Mouse (Mus musculus): ENCODE measurements around the gene Acer2. TPM values are rescaled to one million over a fixed set of nuclear protein-coding genes. Genes with fewer than 3 reads are reported as not detected.

The Acer2 gene
- total and polyA plus RNA-seq, 3 experiments, result 0.35 to 0.84 TPM; not detected in 1

DNA sequence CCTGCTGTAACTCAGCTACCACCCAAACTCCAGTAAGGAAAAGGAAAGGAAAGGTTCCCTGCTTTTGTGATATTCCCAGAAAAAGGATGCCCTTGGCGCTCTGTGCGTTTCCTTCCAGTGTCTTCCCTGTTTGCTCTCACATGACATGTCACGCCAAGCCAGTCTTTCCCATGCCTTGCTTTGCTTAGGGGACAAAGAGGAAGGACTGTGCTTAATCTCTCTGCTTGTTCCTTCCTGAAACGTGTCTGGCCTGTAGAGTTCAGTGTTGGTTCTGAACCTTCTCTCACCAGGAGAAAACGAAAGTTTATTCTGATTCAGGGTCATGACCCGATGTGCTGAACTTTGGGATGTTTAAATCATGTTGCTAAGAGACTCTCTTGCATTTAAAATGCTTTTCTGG, 28.2 kb downstream of the Acer2 start:
- H3K27ac ChIP-seq (ENCODE audit: control insufficient read depth, low read depth, low read length), result no peak overlapping the region
- peak; percentile 42 for DNase-seq (ENCODE audit: low read depth, low spot score)

DNA sequence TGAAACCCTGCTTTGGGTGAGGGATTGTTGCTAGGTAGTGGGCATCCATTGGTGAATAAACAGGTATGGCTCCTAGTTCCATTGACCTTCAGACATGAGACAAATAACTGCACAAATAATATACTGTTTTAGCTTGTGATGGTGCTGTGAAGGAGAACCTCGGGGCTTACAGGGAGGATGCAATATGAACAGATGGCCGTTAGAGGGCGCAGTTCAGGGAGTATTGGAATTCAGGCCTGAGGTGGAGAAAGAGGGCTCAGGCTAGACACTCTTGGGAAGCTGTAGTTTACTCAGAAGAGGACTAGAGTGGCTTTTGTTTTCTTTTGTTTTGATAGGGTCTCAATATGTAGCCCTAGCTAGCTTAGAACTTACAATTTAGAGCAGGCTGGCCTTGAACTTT, 30.8 kb downstream of the Acer2 start:
- peak; percentile 62 for DNase-seq (ENCODE audit: low read depth, low spot score)
- H3K27ac ChIP-seq (ENCODE audit: control insufficient read depth, low read depth, low read length), result no peak overlapping the region
- no peak overlapping the region for H3K4me3 ChIP-seq (ENCODE audit: control insufficient read depth in 1 of 2, insufficient read depth in 1 of 2, low read depth in 2 of 2, low read length in 2 of 2)
- no peaks in the 10 kb centered on the region for H3K79me2 ChIP-seq (ENCODE audit: control insufficient read depth, insufficient read depth, low read length, poor library complexity)
- no peaks in the 10 kb centered on the region; a peak in 1 of 4 replicates for H3K27me3 ChIP-seq (ENCODE audit: control insufficient read depth in 1 of 2, insufficient read depth in 2 of 2, low read length in 2 of 2)
- no peaks in the 10 kb centered on the region; a peak in 1 of 4 replicates for H3K36me3 ChIP-seq (ENCODE audit: control insufficient read depth in 1 of 2, insufficient read depth in 2 of 2, low read length in 2 of 2)
- peaks cover 0 to 3% of the 10 kb centered on the region in 2 experiments; a peak in 1 of 4 replicates for H3K4me1 ChIP-seq (ENCODE audit: control insufficient read depth in 1 of 2, insufficient read depth in 2 of 2, low read length in 2 of 2)
- H3K9ac ChIP-seq (ENCODE audit: control insufficient read depth, low read depth, low read length, poor library complexity, severe bottlenecking), result no peak overlapping the region
- TF ChIP-seq SMC3 (IDR thresholded peaks at IDR 0.05; ENCODE audit: low read depth, low read length) (peak; percentile 29), SIN3A (IDR thresholded peaks at IDR 0.05; ENCODE audit: low read length) (no peak), CTCF (IDR thresholded peaks at IDR 0.05 in 2 of 3, conservative IDR thresholded peaks at IDR 0.05 in 1 of 3; ENCODE audit: control insufficient read depth in 1 of 3, insufficient read depth in 1 of 3, low read depth in 2 of 3, low read length in 3 of 3, poor library complexity in 1 of 3, severe bottlenecking in 1 of 3) (peak; percentile 65 to 74 (median 73))
- H3K9me3 ChIP-seq (replicated peaks; ENCODE audit: insufficient read depth, low read length), result no peaks in the 10 kb centered on the region

More for the DNA sequence above, 28.2 kb downstream of the Acer2 start:
- H3K9me3 ChIP-seq (replicated peaks; ENCODE audit: insufficient read depth, low read length), result no peaks in the 10 kb centered on the region
- H3K27me3 ChIP-seq (ENCODE audit: control insufficient read depth in 1 of 2, insufficient read depth in 2 of 2, low read length in 2 of 2), result no peaks in the 10 kb centered on the region
- no peak overlapping the region for H3K9ac ChIP-seq (ENCODE audit: control insufficient read depth, low read depth, low read length, poor library complexity, severe bottlenecking)
- 0 out of 2 replicates have a peak, but pooled peaks have one; percentile 15 for TF ChIP-seq ETS1 (IDR thresholded peaks at IDR 0.05; ENCODE audit: low read depth, low read length)
- TF ChIP-seq MYC (IDR thresholded peaks at IDR 0.05; ENCODE audit: low read depth, low read length), result no peak
- no peaks in the 10 kb centered on the region; a peak in 1 of 4 replicates for H3K36me3 ChIP-seq (ENCODE audit: control insufficient read depth in 1 of 2, insufficient read depth in 2 of 2, low read length in 2 of 2)
- H3K4me3 ChIP-seq (ENCODE audit: control insufficient read depth in 1 of 2, insufficient read depth in 1 of 2, low read depth in 2 of 2, low read length in 2 of 2), result peak overlapping the region in 1 of 2 experiments; percentile 37; a peak in 1 of 4 replicates
- no peaks in the 10 kb centered on the region for H3K79me2 ChIP-seq (ENCODE audit: control insufficient read depth, insufficient read depth, low read length, poor library complexity)
- H3K4me1 ChIP-seq (ENCODE audit: control insufficient read depth in 1 of 2, insufficient read depth in 2 of 2, low read length in 2 of 2), result peaks cover 0 to 3% of the 10 kb centered on the region in 2 experiments; a peak in 1 of 4 replicates

DNA sequence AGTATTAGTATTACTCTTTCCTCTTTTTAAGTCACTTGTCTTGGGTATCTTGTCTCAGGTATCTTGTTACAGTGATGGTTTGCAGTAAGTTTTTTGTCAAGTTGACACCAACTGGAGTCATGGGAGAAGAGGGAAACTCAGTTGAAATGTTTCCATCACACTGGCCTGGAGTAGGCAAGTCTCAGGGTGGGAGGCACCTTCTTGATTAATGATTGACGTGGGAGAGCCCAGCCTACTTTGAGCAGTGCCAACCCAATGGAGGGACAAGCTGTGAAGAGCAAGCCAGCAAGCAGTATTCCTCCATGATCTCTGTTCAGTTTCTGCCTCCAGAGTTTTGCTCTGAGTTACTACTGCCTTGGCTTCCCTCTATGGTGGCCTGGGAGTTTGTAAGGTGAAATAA, 31.7 kb downstream of the Acer2 start:
- H3K4me1 ChIP-seq (ENCODE audit: control insufficient read depth in 1 of 2, insufficient read depth in 2 of 2, low read length in 2 of 2), result peaks cover 0 to 3% of the 10 kb centered on the region in 2 experiments; a peak in 1 of 4 replicates
- H3K36me3 ChIP-seq (ENCODE audit: control insufficient read depth in 1 of 2, insufficient read depth in 2 of 2, low read length in 2 of 2), result no peaks in the 10 kb centered on the region; a peak in 1 of 4 replicates
- DNase-seq (ENCODE audit: low read depth, low spot score), result no peak
- H3K9ac ChIP-seq (ENCODE audit: control insufficient read depth, low read depth, low read length, poor library complexity, severe bottlenecking), result no peak overlapping the region
- H3K27ac ChIP-seq (ENCODE audit: control insufficient read depth, low read depth, low read length), result no peak overlapping the region
- no peaks in the 10 kb centered on the region for H3K79me2 ChIP-seq (ENCODE audit: control insufficient read depth, insufficient read depth, low read length, poor library complexity)
- no peaks in the 10 kb centered on the region; a peak in 1 of 4 replicates for H3K27me3 ChIP-seq (ENCODE audit: control insufficient read depth in 1 of 2, insufficient read depth in 2 of 2, low read length in 2 of 2)
- no peak overlapping the region for H3K4me3 ChIP-seq (ENCODE audit: control insufficient read depth in 1 of 2, insufficient read depth in 1 of 2, low read depth in 2 of 2, low read length in 2 of 2)
- no peaks in the 10 kb centered on the region for H3K9me3 ChIP-seq (replicated peaks; ENCODE audit: insufficient read depth, low read length)
- TF ChIP-seq UBTF (IDR thresholded peaks at IDR 0.05; ENCODE audit: borderline replicate concordance, insufficient read depth, low read depth, low read length), result no peak
- TF ChIP-seq NELFE (IDR thresholded peaks at IDR 0.05; ENCODE audit: low read depth, low read length), result no peak
- TF ChIP-seq ZKSCAN1 (IDR thresholded peaks at IDR 0.05; ENCODE audit: low read depth, low read length), result no peak
- no peak for TF ChIP-seq HCFC1 (IDR thresholded peaks at IDR 0.05; ENCODE audit: low read depth, low read length)
- no peak for TF ChIP-seq POLR2A (IDR thresholded peaks at IDR 0.05; ENCODE audit: control insufficient read depth in 1 of 2, insufficient read depth in 1 of 2, low read depth in 1 of 2, low read length in 2 of 2, poor library complexity in 1 of 2)
- no peak for TF ChIP-seq TAL1 (IDR thresholded peaks at IDR 0.05; ENCODE audit: low read length)
- no peak for TF ChIP-seq SIN3A (IDR thresholded peaks at IDR 0.05; ENCODE audit: low read length)
- no peak for TF ChIP-seq RAD21 (IDR thresholded peaks at IDR 0.05; ENCODE audit: low read depth, low read length)
- TF ChIP-seq E2F4 (IDR thresholded peaks at IDR 0.05; ENCODE audit: borderline replicate concordance, low read depth, low read length), result no peak
- TF ChIP-seq USF1 (IDR thresholded peaks at IDR 0.05; ENCODE audit: low read depth, low read length), result no peak
- TF ChIP-seq ZC3H11A (IDR thresholded peaks at IDR 0.05; ENCODE audit: low read depth, low read length), result no peak
